Mouse (Mus musculus) heart, adult 2 months (tissue): ENCODE measurements around the gene Rnf40.

Experiments
- CTCF ChIP-seq: fragments of 200-600 bp; IDR thresholded peaks from 2 replicates; pipeline ENCODE4 v1.8.1; 2022; ENCODE audit warnings: antibody characterized with exemption, mild to moderate bottlenecking, moderate library complexity
- POLR2A ChIP-seq: fragments of 200-500 bp; IDR thresholded peaks from 2 replicates; pipeline ENCODE4 v1.6.1; 2011; ENCODE audit warnings: mild to moderate bottlenecking, low read depth, low read length, control low read depth; ENCODE audit not compliant: insufficient read depth

DNA sequence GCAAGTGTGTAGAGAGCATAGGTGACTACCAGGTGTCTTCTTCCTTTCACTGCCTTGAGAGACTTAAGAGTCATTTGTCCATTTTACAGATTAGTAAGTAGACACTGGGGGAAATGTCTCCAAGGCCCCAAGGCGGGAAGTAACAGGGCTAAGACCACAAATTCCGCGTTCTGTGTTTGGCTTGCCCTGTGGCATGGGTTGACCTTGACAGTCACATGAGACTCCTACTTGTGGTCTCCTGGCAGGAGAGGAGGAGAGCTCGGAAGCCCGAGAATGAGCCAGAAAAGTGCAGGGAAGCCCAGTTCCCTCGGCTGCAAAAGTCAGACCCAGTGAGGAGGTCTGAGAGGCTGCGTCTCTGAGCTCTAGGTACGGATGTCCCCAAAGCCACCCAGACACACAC lies 24.9 kb downstream of the Rnf40 start:
- TF ChIP-seq POLR2A (no peak; the same call in 1 of the 2 replicates), CTCF (no peak)
